Mouse (Mus musculus) hindbrain, embryonic 15.5 days (tissue): Measurements from ENCODE around the gene Tgfbrap1. TPM values are rescaled to one million over a fixed set of nuclear protein-coding genes. Genes with fewer than 3 reads are reported as not detected.

Experiments used
- microRNA-seq: library from miRNA; unstranded; fragments of <30 nt; microRNA quantifications from one replicate; pipeline ENCODE4, GENCODE M21; 2016
- polyA plus RNA-seq: library from polyadenylated mRNA; unstranded; fragments of >200 nt; fragmentation: Nextera tagmentation; extraction: Ambion mirVana; gene quantifications from 2 replicates; pipeline ENCODE4 v1.2.1, GENCODE M21; 2015

Tgfbrap1 gene
- polyA plus RNA-seq, 1 experiment from 2014 or later: 16.4 TPM

Small RNAs within 50 kb of the gene (microRNA-seq; reads per million reads assigned to microRNA genes)
- gene Gm24001: not detected

Other genes starting within 250 kb of the Tgfbrap1 start
- gene Mrps9, start 247.4 kb downstream of the Tgfbrap1 start, polyA plus RNA-seq: 28.8 and 35.3 TPM in 2 replicates
- 12.4 and 12.8 TPM in 2 replicates for gene Gpr45, start 145.8 kb downstream of the Tgfbrap1 start, polyA plus RNA-seq
- gene AI597479, start 73 bp upstream of the Tgfbrap1 start, polyA plus RNA-seq: 41.1 and 42.5 TPM in 2 replicates
- gene Fhl2, start 98.3 kb upstream of the Tgfbrap1 start, polyA plus RNA-seq: 26.0 and 26.2 TPM in 2 replicates